Mouse (Mus musculus) liver, adult (tissue): Measurements from ENCODE around the gene Gtf3c5.

Experiments used
- GATA4 ChIP-seq: IDR thresholded peaks from 2 replicates; pipeline ENCODE4 v1.6.1; 2014; ENCODE audit warnings: mild to moderate bottlenecking, low read length; ENCODE audit not compliant: insufficient replicate concordance

The Gtf3c5 gene

DNA sequence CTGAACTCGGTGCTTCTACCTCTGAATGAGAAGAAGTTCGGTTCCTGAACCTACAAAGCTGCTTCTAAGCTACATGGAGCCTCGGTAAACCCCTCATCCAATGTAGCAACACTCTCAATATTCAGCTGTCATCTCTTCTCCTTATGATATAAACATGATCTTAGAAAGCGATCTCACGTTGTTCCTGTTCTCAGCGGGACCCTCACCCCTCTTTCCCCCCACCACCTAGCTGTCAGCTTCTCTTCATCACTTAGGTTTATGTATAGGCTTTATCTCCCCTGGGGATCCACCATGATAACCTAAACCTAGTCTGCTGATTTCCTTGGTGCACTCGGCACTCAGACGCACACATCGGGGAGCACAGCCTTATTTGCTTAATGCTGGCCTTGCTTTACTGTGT, at the start of gene Gtf3c5:
Gene Gtf3c5 (minus strand): TSS at position 101 of the 400 bp plus-strand sequence.
- TF ChIP-seq GATA4 = no peak

DNA sequence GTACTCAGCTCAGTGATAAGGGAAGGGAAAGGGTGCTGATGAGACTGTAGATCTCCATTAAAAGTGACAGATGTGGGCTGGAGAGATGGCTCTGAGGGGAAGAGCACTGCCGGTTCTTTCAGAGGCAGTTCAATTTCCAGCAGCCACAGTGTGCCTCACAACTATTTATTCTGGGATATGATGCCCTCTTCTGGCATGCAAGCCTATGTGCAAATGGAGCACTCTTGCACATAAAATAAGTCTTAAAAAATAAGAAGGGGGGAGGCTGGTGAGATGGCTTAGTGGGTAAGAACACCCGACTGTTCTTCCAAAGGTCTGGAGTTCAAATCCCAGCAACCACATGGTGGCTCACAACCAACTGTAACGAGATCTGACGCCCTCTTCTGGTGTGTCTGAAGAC, 49.6 kb upstream of the Gtf3c5 start:
- TF ChIP-seq GATA4 = no peak

DNA sequence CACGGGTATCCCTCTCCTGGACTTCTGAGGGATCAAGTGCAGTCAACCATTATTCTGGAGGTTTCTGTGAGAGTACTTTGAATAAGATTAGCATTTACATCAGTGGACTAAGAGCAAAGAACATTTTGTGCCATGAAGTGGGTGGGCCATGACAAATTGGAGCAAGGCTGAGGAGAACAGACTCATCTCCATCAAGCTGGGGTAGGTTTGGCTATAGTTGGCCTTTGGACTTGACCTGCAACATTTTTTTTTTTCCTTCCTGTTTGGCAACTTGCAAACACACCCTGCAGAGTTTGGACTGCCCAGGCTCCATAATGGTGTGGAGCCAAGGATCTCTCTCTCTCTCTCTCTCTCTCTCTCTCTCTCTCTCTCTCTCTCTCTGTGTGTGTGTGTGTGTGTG, 49.1 kb upstream of the Gtf3c5 start:
- TF ChIP-seq GATA4 = no peak

DNA sequence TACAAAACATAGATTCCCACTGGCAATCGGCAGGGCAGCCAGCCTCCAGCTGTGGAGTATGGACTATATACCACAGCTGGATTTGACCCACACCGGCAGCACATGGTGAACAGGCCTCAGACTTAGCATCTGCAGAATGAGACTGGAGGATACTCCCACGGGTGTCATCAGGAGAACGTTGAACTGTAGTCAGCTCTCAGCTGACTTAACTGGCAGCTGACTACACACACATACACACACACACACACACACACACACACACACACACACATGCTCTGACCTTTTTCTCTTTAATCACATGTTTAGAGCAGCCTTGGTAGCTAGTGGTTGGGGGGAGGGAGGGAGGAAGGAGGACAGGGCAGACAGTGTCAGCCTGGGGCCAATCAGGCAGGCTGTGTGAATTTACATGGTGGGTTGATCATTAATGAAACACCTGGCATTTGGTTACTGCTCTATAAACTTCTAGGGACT, 46.4 kb upstream of the Gtf3c5 start:
- TF ChIP-seq GATA4 = no peak

DNA sequence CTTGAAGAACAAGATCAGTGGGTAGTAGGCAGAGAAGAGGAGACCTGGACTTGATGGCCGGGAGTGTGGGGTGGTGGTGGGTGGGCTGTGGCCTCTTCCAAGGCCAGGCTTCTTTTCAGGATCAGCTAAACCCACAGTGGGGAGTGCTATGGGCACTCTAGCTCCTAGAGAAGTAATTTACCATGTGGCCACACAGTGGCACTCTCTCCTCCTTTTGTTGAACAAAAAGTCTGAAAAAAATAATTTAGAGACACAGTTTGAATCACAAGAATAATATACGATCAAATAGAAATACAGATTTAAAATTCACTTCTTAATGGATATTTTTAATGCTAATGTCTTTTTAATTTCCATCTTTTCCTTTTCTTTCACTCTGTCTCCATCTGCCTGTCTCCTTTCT, 44.5 kb upstream of the Gtf3c5 start:
- no peak for TF ChIP-seq GATA4

DNA sequence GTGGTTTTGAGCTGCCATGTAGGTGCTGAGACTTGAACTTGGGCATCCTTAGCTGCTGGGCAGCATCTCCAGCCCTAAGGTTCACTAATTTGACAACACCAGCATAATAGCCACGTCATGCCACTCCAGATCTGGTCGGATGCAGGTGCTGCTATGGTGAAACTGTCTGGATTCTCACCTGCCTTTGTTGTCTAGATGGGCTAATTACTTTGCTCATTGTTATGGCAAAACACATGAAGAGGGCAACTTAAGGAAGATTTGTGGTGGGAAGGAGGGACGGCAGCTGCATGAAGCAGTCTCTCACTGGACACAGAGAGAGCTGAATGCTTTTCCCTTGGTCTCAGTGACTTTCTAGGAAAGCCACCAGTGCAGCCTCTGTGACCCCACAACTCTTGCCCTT, 42.5 kb upstream of the Gtf3c5 start:
- TF ChIP-seq GATA4 = no peak

DNA sequence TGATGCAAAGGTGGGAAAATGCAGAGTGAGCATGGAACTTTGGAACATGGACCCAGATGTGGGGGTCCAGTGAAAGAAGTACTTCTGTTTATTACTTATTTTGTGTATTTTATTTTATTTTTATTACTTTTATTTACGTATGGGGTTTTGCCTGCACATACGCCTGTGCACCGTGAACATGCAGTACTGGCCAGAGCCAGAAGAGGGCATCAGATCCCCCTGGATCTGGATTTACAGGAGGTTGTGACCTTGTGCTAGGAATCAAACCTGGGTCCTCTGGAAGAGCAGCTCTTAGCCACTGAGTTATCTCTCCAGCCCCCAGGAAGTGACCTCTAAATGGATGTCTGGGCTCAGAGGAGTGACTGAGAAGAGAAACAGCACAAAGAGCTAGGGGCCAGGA, 41.3 kb upstream of the Gtf3c5 start:
- TF ChIP-seq GATA4 = no peak

DNA sequence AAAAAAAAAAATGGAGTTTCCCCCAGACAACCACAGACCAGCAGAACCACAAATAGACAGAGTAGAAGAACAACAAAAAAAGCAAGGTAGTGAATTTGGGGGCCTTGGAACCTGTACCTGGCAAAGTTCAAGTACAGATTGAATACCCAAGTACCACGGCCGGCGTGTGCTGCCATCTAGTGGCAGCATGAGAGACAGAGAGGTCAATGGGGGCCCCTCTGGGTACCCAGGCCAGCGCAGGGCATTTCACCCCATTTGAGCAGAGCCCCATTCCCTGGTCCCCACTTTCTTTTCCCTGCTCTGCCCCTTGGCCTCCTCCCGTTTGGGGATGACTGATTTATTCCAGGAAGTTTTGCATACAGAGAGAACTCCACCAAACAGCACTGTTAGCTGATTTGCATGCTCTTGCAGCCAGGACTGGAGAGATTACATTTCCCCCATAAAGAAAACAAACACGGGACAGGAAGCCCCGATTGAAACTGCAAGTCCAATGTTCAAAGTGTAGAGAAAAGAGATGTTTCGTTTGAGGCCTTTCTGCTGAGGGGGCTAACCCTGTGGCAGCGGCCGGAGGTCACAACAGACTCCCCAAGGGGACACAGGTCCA, 39.1 kb upstream of the Gtf3c5 start:
- TF ChIP-seq GATA4 = no peak

DNA sequence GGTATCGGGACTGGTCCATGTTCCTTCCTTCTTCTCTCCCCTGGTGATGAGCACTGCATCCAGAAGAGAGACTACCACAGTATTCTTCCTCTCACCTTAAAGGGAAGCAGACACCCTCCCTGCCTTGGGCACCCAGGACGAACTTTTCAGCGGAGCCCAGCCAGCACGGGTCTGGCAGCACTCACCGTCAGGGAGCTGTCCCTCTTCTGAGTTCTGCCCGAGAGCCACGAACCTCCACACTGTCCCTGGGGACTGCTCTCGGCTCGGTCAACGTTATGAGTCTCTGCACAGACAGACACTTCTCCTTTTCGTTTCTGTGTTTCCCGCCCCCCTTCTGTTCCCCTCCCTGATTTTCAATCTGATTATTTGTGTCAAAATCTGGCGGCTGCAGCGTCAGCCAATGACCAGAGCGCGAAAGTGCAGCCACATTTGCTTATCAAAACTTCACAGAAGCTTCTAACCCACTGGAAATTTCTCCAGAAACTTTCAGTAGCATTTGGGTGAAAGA, 38.2 kb upstream of the Gtf3c5 start, which contains the start of gene Gfi1b:
Gene Gfi1b (minus strand): TSS at position 319 of the 508 bp plus-strand sequence.
- no peak for TF ChIP-seq GATA4

DNA sequence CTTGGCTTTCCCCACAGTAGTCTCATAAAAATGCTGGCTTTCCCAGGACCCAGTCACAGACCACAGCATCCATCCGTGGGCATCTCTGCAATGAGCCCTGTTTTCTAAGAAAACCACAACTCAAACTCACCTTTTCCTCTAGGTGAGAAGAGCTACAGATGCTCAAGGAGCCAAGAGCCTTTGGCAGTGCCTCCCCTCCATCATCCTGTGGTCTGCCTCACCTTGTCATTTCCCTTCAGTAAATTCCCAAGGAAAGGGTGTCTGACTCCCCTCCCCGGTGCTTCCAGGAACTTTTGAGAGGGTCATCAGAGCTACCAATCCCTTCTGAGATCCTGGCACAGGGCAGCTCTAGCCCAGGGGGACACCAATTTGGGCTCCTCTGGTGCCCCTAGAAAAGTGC, 37.6 kb upstream of the Gtf3c5 start:
- TF ChIP-seq GATA4 = no peak

DNA sequence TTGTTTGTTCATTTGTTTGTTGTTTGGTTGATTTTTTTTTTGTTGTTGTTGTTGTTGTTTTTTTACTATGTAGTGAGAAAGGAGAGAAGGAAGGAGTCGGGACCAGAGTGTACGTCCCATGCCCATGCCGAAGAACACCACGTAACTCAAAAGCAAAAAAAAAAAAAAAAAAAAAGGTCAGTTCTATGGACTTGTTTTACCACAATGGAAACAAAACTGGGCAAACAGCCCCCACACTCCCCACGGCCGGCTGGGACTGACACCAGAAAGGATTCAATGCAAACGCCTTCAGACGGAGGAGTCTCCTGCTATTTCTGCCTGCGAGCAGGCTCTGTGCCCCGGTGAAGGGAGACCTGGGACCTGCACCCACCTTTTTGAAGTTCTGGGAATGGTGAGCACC, 37.0 kb upstream of the Gtf3c5 start:
- TF ChIP-seq GATA4 = no peak

DNA sequence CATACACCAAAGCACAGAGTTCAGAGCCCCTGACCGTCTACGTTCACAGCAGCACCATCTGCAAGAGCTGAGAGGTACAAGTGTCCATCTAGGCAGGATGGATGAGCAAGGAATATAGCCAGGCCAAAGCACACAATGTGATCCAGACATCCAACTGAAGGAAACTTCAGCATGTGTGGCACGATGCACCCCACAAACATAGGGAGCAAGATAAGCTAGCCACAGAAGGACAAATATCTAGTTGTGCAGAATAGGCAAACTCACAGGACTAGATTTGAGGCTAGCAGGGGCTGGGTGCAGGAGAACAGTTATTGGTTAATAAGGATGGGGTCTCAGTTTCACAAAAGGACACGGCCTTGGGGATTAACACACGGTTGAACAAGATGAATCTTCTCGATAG, 35.8 kb upstream of the Gtf3c5 start:
- no peak for TF ChIP-seq GATA4

DNA sequence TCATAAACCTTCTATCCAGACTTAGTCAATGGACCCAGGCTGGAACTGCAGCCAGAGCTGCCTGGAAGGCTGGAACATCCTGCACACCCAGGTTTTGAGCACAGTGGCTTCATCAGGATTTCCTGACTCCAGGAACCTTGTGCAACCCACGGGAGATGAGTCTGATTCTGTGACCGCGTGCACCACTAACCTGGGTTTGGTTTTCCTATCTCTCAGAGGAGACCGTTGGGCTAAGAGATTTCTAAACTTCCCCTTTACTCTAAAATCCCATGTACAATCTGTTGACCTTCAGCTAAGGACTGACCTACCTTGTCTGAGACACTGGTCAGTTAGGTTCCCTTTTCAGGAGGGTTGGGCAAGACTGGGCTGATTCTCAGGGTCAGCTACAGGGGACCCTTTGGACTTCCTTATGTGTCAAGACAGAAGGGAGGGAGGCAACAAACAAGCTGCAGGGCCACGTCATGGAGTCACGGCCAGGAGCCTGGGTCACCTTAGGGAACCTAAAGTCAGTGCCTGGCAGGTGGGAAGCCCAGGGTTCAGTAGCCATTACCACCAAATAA, 35.3 kb upstream of the Gtf3c5 start:
- no peak for TF ChIP-seq GATA4

DNA sequence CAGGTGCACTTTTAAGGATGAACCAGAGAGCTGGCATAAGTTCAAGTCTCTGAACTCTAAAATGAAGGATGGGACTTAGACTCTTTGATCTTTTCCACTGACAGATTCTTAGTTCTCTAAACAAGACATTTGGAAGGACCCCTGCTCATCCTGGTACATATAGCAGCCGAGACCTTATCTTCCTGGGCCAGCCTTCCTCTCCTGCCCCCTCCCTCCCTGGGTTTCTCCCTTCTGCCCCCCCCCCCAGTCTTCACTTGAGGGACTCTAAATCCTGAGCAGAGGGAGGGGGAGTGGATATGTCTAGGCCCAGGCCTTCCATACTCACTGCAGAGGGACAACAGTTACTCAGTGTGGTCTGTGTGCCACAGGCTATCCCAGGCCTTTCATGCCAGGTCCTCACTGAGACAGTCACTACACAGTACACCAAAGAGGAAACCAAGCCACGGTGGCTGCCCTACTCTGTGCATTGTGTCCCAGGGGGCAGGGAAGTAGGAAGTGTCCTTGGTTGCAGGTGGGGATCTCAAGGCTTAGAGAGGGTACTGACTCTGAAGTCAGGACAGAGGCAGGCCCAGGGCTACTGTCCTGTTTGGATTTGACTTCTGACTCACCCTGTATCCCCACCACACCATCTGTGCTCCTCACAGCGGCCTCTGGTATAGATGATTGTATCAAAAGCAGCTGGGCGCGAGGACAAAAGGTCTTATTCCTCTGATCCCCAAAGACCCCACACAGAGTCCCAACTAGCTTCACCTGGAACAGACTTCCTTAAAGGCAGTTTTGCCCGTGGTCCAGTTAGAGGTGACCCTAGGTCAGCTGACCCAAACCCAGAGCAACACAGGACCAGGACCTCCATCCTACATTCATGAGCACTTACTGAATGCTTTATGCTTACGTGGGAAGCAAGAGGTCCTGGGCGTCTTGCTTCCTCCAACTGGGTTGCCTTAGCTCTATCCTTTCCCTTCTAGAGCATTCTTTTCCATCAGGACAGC, 34.2 kb upstream of the Gtf3c5 start:
- no peak for TF ChIP-seq GATA4

DNA sequence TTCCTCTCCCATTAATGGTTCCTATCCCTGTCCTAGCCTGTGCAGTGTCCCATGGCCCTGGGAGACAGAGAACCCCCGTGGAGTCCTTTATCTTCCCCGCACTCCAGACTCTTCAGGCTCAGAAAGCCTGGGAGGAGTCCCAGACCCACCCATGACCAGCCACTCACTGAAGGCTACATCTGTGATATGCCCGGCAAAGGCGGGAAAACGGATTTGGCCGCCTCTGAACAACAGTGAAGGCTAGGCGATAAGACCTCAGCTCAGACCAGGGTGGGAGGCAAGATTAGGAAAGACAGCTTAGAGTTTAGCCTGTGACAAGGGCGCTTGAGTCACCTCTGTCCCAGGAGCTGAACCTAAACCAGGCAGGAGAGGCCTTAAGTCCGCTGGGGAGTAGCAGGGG, 33.3 kb upstream of the Gtf3c5 start:
- TF ChIP-seq GATA4 = no peak

DNA sequence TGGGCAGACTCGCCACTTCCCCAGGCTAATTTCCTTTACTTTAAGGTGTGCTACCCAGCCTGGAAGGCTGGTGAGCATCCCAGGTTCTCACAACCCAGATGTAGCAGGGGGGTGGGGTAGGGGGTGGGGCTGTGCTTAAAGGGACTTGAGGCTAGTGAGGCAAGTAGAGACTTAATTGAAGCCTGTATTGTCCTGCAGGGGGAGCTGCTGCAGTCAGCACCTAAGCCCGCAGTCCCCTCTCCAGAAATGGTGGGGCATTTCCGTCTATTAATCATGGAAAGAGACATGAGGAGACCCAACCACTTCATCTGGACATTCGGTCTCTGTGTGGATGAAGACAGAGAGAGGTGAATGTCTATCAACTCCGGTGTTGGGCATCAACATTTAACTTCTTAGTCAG, 32.8 kb upstream of the Gtf3c5 start:
- no peak for TF ChIP-seq GATA4
